Mouse (Mus musculus) hindbrain, embryonic 14.5 days (tissue): ENCODE data around the gene Dph5. TPM values are rescaled to one million over a fixed set of nuclear protein-coding genes. Genes with fewer than 3 reads are reported as not detected.

ENCODE experiments used
- ATAC-seq: fragments of 200-750 bp; cut with Nextera tagmentation; 2 replicates; pipeline ENCODE4 v1.8.0; 2017; ENCODE audit warnings: moderate number of reproducible peaks, mild to moderate bottlenecking, moderate TSS enrichment, moderate library complexity; ENCODE audit not compliant: low FRiP score
- DNase-seq: peaks from one replicate; pipeline ENCODE4 v3.0.0-alpha.2; 2015; ENCODE audit warnings: low spot score
- H3K27ac ChIP-seq: fragments of 300-500 bp; sonication (generic); 2 replicates; pipeline ENCODE4 v1.5.1; 2014; ENCODE audit warnings: mild to moderate bottlenecking, moderate library complexity
- H3K27me3 ChIP-seq: fragments of 300-500 bp; sonication (generic); 2 replicates; pipeline ENCODE4 v1.6.1; 2014; ENCODE audit warnings: mild to moderate bottlenecking, low read length, mixed read lengths; ENCODE audit not compliant: control insufficient read depth, insufficient read depth
- H3K36me3 ChIP-seq: fragments of 300-500 bp; sonication (generic); replicated peaks from 2 replicates; pipeline ENCODE4 v1.6.1; 2014; ENCODE audit not compliant: control insufficient read depth, insufficient read depth
- H3K4me1 ChIP-seq: fragments of 300-500 bp; sonication (generic); replicated peaks from 2 replicates; pipeline ENCODE4 v1.6.1; 2014; ENCODE audit warnings: antibody characterized with exemption, low read length, mixed read lengths; ENCODE audit not compliant: control insufficient read depth, insufficient read depth
- H3K4me2 ChIP-seq: fragments of 300-500 bp; sonication (generic); replicated peaks from 2 replicates; pipeline ENCODE4 v1.6.1; 2014; ENCODE audit warnings: mild to moderate bottlenecking, moderate library complexity
- H3K4me3 ChIP-seq: fragments of 300-500 bp; sonication (generic); replicated peaks from 2 replicates; pipeline ENCODE4 v1.5.1; 2014; ENCODE audit warnings: mild to moderate bottlenecking, low read length
- H3K9ac ChIP-seq: fragments of 300-500 bp; sonication (generic); 2 replicates; pipeline ENCODE4 v1.6.1; 2014
- H3K9me3 ChIP-seq: fragments of 300-500 bp; sonication (generic); 2 replicates; pipeline ENCODE4 v1.6.1; 2016; ENCODE audit warnings: low read length; ENCODE audit not compliant: control insufficient read depth
- WGBS: fragments of 180-500 bp; shearing (Covaris S2); extraction: QIAGEN DNeasy Blood & Tissue Kit; methylation state at CpG from one replicate; pipeline ENCODE4 v1.1.7; 2014; 5-methylcytosine and 5-hydroxymethylcytosine counted together
- polyA plus RNA-seq: library from polyadenylated mRNA; unstranded; fragments of >200 nt; fragmentation: Nextera tagmentation; extraction: Ambion mirVana; gene quantifications from 2 replicates; pipeline ENCODE4 v1.2.1, GENCODE M21; 2014

Gene Dph5
- polyA plus RNA-seq, 1 experiment from 2014 or later: 25.0 TPM

DNA sequence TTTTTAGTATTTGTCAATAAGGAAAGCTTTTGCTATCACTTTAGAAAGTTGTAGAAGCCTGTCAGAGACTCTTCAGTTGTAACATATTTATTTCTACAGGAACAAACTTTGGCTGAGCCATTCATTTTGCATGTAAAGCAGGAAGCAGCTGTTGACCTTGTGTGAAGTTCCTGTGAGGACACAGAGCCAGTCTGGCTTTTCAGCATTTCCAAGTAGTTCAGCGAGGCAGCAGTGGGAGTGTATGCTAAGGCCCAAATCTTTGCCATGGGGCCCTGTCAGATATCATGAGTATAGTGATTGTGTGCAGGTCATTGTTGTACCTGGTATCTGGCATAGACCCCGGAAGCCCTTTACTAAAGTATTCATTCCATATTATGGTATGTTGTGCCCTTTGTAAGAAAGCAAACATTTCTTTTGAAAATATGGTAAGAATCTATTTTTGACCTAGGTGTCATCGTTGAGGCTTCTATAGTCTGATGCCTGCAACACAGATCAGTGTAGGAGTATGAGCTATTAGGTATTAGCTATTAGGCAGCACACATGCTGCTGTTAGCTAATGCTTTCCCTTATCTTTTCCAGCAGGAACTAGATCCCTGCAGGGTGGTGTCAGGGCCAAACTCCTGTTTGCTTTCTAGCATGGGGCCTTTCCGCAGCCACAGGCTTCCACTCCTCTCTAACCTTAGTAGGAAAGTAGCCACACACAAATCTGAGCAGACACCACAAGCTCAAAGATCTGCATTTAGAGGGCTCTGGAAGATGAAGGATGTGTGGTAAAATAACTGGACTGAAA is 37.0 kb downstream of the Dph5 start:
- Histone ChIP-seq H3K4me2 (no peak overlapping the region), H3K27ac (no peak overlapping the region), H3K4me3 (no peak overlapping the region), H3K36me3 (peaks cover 16% of the 10 kb centered on the region), H3K27me3 (no peaks in the 10 kb centered on the region), H3K9me3 (no peaks in the 10 kb centered on the region), H3K4me1 (no peaks in the 10 kb centered on the region), H3K9ac (no peak overlapping the region)
- 90% methylated on average over 4 of the region's 4 CpGs for WGBS
- DNase-seq (no peak), ATAC-seq (no peak)

DNA sequence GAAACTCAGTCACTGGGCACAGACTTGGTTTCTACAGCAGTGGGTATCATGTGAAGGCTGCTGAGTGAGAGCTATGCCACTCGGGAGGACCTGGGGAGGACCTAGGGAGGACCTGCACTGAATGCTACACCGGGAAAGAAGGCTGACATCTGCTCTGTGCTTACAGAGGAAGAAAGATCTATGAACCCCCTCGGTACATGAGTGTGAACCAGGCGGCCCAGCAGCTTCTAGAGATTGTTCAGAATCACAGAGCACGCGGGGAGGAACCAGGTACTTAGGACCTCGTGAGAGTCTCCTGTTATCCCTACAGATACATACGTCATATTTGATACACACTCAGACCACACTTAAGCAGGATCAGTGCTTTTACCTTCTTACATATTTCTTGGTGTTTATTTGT is 38.9 kb downstream of the Dph5 start:
- H3K4me1 ChIP-seq: no peaks in the 10 kb centered on the region

DNA sequence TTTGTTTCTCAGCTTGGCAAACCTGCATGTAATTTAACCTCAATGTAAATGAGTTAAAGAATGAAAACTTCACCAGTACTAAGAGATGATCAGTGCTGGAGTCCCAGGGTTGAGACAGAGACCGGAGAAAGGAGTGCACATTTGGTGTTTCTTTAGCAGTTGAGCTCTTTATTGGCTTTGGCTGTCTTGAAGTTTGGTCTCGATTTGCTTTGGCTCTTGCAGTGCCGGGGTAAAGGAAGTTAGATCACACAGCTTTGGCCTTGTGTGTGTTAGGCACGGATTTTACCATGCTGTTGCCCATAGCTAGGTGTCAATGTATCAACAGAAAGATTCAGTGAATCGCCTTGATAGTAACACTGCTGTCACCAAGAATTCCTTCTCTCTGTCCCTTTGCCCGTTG is 44.1 kb downstream of the Dph5 start:
- WGBS: 95% methylated on average over 6 of the region's 6 CpGs
- ATAC-seq (no peak), DNase-seq (no peak)
- no peaks in the 10 kb centered on the region for H3K9me3 ChIP-seq
- H3K4me3 ChIP-seq: no peak overlapping the region
- H3K27ac ChIP-seq: no peak overlapping the region
- no peak overlapping the region for H3K9ac ChIP-seq
- no peak overlapping the region for H3K4me2 ChIP-seq
- no peaks in the 10 kb centered on the region for H3K4me1 ChIP-seq
- H3K36me3 ChIP-seq: peaks cover 12% of the 10 kb centered on the region
- no peaks in the 10 kb centered on the region for H3K27me3 ChIP-seq

More for the DNA sequence above, 38.9 kb downstream of the Dph5 start:
- 93% methylated on average over 8 of the region's 8 CpGs for WGBS
- no peak overlapping the region for H3K9ac ChIP-seq
- ATAC-seq (no peak), DNase-seq (no peak)
- no peaks in the 10 kb centered on the region for H3K27me3 ChIP-seq
- H3K27ac ChIP-seq: no peak overlapping the region
- H3K36me3 ChIP-seq: peaks cover 24% of the 10 kb centered on the region
- no peaks in the 10 kb centered on the region for H3K9me3 ChIP-seq
- H3K4me2 ChIP-seq: no peak overlapping the region
- H3K4me3 ChIP-seq: no peak overlapping the region

- no peak overlapping the region for H3K9ac ChIP-seq
- ATAC-seq (no peak), DNase-seq (no peak)
- peaks cover 10% of the 10 kb centered on the region for H3K36me3 ChIP-seq
- no peaks in the 10 kb centered on the region for H3K9me3 ChIP-seq
- H3K4me2 ChIP-seq: no peak overlapping the region
- H3K27ac ChIP-seq: no peak overlapping the region
- H3K27me3 ChIP-seq: no peaks in the 10 kb centered on the region
- no peaks in the 10 kb centered on the region for H3K4me1 ChIP-seq
- no peak overlapping the region for H3K4me3 ChIP-seq
- WGBS: 91% methylated on average over 18 of the region's 18 CpGs
These were observed 45.9 kb downstream of the Dph5 start for GRCm38 (mm10) chr3:115933293-115934186.

GRCm38 (mm10) chr3:115936734-115937599 is 49.3 kb downstream of the Dph5 start:
- H3K9ac ChIP-seq: no peak overlapping the region
- H3K36me3 ChIP-seq: peaks cover 31% of the 10 kb centered on the region
- no peaks in the 10 kb centered on the region for H3K27me3 ChIP-seq
- WGBS: 54% methylated on average over 4 of the region's 4 CpGs
- H3K4me2 ChIP-seq: no peak overlapping the region
- no peak overlapping the region for H3K27ac ChIP-seq
- ATAC-seq (no peak), DNase-seq (no peak)
- no peak overlapping the region for H3K4me3 ChIP-seq
- no peaks in the 10 kb centered on the region for H3K9me3 ChIP-seq
- no peaks in the 10 kb centered on the region for H3K4me1 ChIP-seq

GRCm38 (mm10) chr3:115937807-115938206 is 50.2 kb downstream of the Dph5 start:
- ATAC-seq (no peak), DNase-seq (no peak)
- H3K4me2 ChIP-seq: no peak overlapping the region
- no peaks in the 10 kb centered on the region for H3K9me3 ChIP-seq
- no peak overlapping the region for H3K27ac ChIP-seq
- WGBS: 87% methylated on average over 10 of the region's 10 CpGs
- no peak overlapping the region for H3K9ac ChIP-seq
- H3K36me3 ChIP-seq: peaks cover 40% of the 10 kb centered on the region
- no peaks in the 10 kb centered on the region for H3K27me3 ChIP-seq
- H3K4me3 ChIP-seq: no peak overlapping the region
- no peaks in the 10 kb centered on the region for H3K4me1 ChIP-seq

GRCm38 (mm10) chr3:115940510-115940909 is 52.9 kb downstream of the Dph5 start:
- H3K4me2 ChIP-seq: no peak overlapping the region
- no peaks in the 10 kb centered on the region for H3K9me3 ChIP-seq
- H3K27me3 ChIP-seq: no peaks in the 10 kb centered on the region
- ATAC-seq: no peak
- no peak overlapping the region for H3K4me3 ChIP-seq
- H3K36me3 ChIP-seq: peaks cover 61% of the 10 kb centered on the region
- no peak overlapping the region for H3K27ac ChIP-seq
- DNase-seq: no peak
- H3K9ac ChIP-seq: no peak overlapping the region
- 89% methylated on average over 4 of the region's 4 CpGs for WGBS
- no peaks in the 10 kb centered on the region for H3K4me1 ChIP-seq

- Histone ChIP-seq H3K27ac (no peak overlapping the region), H3K4me2 (no peak overlapping the region), H3K9ac (no peak overlapping the region), H3K36me3 (peaks cover 67% of the 10 kb centered on the region), H3K9me3 (no peaks in the 10 kb centered on the region), H3K4me1 (no peaks in the 10 kb centered on the region), H3K27me3 (no peaks in the 10 kb centered on the region), H3K4me3 (no peak overlapping the region)
- no peak for ATAC-seq
- WGBS: 95% methylated on average over 8 of the region's 8 CpGs
- no peak for DNase-seq
These were observed 53.8 kb downstream of the Dph5 start for GRCm38 (mm10) chr3:115941464-115941863.

- DNase-seq (no peak), ATAC-seq (no peak)
- Histone ChIP-seq H3K27ac (no peak overlapping the region), H3K36me3 (peaks cover 77% of the 10 kb centered on the region), H3K9ac (no peak overlapping the region), H3K27me3 (no peaks in the 10 kb centered on the region), H3K4me3 (no peak overlapping the region), H3K4me1 (no peaks in the 10 kb centered on the region), H3K9me3 (no peaks in the 10 kb centered on the region), H3K4me2 (no peak overlapping the region)
- 91% methylated on average over 6 of the region's 6 CpGs for WGBS
These were observed 56.7 kb downstream of the Dph5 start for GRCm38 (mm10) chr3:115944376-115944775.
